Mouse (Mus musculus) small intestine, adult 2 months (tissue): ENCODE results near the gene Nek4.

Source experiments
- CTCF ChIP-seq: fragments of 200-500 bp; IDR thresholded peaks from 2 replicates; pipeline ENCODE4 v1.5.1; 2012; ENCODE audit warnings: low read depth, mild to moderate bottlenecking, control low read depth, inconsistent platforms, low read length, moderate library complexity, mixed read lengths; ENCODE audit not compliant: insufficient replicate concordance, insufficient read length; ENCODE audit errors: extremely low read depth
- POLR2A ChIP-seq: fragments of 200-500 bp; IDR thresholded peaks from 2 replicates; pipeline ENCODE4 v1.6.1; 2012; ENCODE audit warnings: low read depth, mild to moderate bottlenecking, control low read depth, inconsistent platforms, low read length, moderate library complexity

GRCm38 (mm10) chr14:31000816-31001306, 49.7 kb downstream of the Nek4 start:
- TF ChIP-seq POLR2A = no peak
- peak; percentile 19; the same call in 1 of the 2 replicates for TF ChIP-seq CTCF
